Mouse (Mus musculus): Measurements from ENCODE around the gene Arpp21. TPM values are rescaled to one million over a fixed set of nuclear protein-coding genes. Genes with fewer than 3 reads are reported as not detected.

Arpp21 gene
- polyA plus RNA-seq (2012; rRNA removed), result 0.35 and 0.56 TPM in 2 replicates

DNA sequence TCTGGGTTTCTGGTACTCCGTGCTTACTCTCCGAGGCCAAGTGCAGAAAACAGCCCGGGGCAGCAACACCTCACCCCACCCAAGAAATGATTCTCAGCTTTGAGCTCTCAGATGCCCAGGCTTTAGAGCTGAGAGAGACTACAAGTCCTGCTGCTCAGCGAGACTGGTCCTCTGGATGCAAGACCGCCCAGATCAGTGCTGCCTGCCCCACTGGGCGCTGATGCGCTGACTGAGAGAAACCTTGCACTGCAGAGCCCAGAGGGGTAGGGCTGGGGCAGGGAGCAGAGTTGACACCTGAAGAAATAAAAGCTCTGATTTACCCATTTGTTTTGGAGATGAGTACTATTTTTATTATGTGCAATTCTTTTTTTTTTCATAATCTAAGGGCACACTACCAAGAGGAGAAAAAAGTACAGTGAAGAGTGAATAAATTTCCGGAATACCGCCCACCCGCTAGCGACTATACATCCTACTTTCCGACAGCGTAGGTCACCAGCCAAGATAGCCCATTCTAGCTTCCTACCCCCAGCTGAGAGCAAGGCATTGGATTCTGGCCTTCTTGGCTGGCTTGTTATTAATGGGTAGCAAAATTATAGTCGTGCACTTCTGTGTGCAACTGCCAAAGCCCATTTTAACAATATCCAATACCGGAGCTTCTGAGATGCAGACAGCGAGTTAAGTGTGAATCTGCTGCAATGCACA, at the start of gene Arpp21:
Gene Arpp21, minus strand, starts transcription at position 243 of the 702 bp plus-strand sequence.
- 29% methylated on average over 16 of the region's 16 CpGs for WGBS
- DNase-seq (ENCODE audit: low read depth, low spot score), result no peak

- no peak for DNase-seq (ENCODE audit: low read depth, low spot score)
- 71% methylated on average over 8 of the region's 8 CpGs for WGBS
These were observed 36.8 kb upstream of the Arpp21 start for GRCm38 (mm10) chr9:112272426-112272969.

DNA sequence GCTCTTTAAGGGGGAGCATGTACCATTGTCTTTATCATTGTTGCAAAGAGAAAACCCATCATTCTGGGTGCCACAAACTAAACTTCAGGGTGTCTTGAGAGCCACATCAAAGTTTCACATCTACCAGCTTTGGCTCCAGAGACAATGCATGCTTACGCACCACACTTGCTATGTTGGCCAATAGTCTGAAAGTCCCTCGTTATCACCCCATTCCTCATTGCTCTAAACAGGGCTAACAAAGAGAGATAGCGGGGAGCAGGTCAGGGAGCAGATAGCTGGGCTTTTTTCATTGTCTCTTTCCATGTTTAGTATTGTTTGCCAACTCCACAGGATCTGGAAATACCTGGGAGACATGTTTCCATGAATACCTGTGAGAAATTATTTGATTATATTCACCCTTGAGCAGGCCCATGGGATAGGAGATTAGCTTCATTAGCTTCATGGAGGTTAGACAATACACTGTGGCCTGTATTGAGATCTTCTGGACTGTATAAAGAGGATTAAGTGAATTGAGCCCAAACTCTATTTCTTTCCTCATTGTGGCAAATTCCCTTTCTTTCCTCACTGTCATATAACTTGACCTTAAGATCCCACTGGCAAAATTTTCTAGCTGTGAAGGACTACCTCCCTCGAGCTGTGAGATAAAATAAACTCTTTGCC, 29.4 kb upstream of the Arpp21 start:
- 59% methylated on average over 4 of the region's 4 CpGs for WGBS
- no peak for DNase-seq (ENCODE audit: low read depth, low spot score)

GRCm38 (mm10) chr9:112261986-112262901, 26.5 kb upstream of the Arpp21 start:
- no peak for DNase-seq (ENCODE audit: low read depth, low spot score)
- 83% methylated on average over 16 of the region's 16 CpGs for WGBS

GRCm38 (mm10) chr9:112261556-112261955, 25.8 kb upstream of the Arpp21 start:
- 76% methylated on average over 2 of the region's 2 CpGs for WGBS
- no peak for DNase-seq (ENCODE audit: low read depth, low spot score)

DNA sequence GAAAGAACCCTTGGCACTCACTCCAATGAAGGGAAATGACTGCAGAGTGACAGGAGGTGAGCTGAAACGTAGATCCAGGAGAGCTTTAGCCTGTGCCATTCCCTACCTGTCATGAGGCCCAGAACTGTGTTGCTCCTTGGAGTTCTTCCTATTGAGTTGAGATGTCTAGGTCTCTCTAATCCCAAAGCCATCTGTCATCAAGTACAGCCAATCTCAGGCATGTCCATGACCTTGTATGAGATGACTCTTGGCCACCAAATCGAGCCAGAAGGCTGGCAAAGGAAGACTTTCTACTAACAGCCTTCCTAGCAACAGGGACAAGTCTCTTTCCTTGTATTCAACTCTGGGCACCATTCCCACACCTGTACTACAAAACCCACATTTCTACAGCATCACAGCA, 25.0 kb upstream of the Arpp21 start:
- no peak for DNase-seq (ENCODE audit: low read depth, low spot score)
- 44% methylated on average over 2 of the region's 2 CpGs for WGBS

GRCm38 (mm10) chr9:112258560-112258959, 22.8 kb upstream of the Arpp21 start:
- 72% methylated on average over 1 of the region's 1 CpGs for WGBS
- no peak for DNase-seq (ENCODE audit: low read depth, low spot score)

DNA sequence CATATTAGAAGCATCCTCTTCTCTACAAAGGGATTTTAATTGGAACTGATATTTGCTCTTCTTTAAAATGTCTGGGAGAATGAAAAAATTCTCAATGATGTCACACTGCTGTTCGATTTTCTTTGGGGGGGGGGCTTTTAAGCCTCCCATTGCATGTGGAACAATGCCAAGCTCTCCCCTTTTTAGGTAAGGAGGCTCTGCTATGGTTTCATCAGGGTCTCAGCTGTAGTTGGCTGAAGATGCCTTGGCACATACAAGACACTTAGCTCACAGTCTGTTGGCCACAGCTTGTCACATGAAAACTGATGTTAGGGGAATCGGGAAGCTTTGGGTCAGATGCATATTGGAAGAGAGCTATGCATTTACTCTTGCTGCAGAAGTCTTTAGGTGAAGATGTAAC, 20.2 kb upstream of the Arpp21 start:
- WGBS, result 60% methylated on average over 2 of the region's 2 CpGs
- no peak for DNase-seq (ENCODE audit: low read depth, low spot score)

GRCm38 (mm10) chr9:112253730-112254129, 18.0 kb upstream of the Arpp21 start:
- 76% methylated on average over 1 of the region's 1 CpGs for WGBS
- no peak for DNase-seq (ENCODE audit: low read depth, low spot score)

GRCm38 (mm10) chr9:112251857-112252256, 16.1 kb upstream of the Arpp21 start:
- DNase-seq (ENCODE audit: low read depth, low spot score), result no peak

DNA sequence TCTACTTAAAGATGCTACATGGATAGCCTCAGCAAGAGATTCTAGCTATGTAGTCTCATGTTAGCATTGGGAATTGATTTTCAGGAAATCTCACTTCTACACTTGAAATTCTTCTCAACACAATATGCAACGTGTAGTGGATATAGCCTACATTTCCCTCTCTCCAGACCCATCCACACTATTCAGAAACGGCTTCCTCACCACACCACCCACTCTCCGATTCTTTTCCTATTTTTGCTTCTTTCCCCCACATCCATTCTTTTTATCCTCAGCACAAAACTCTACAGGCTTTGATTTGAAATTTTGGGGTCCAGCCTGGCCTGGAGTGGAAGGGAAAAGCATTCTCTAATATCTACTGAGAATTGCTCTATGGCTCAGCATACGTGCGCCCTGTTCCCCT, 15.6 kb upstream of the Arpp21 start:
- no peak for DNase-seq (ENCODE audit: low read depth, low spot score)
- 82% methylated on average over 5 of the region's 5 CpGs for WGBS

More at GRCm38 (mm10) chr9:112251857-112252256, 16.1 kb upstream of the Arpp21 start:
- WGBS, result 68% methylated on average over 3 of the region's 3 CpGs

- DNase-seq (ENCODE audit: low read depth, low spot score), result no peak
- WGBS, result 66% methylated on average over 4 of the region's 4 CpGs
These were observed 14.0 kb upstream of the Arpp21 start for GRCm38 (mm10) chr9:112249753-112250152.

- 64% methylated on average over 2 of the region's 2 CpGs for WGBS
These were observed 11.4 kb upstream of the Arpp21 start for GRCm38 (mm10) chr9:112247183-112247582.

GRCm38 (mm10) chr9:112238168-112238567, 2.4 kb upstream of the Arpp21 start:
- 74% methylated on average over 9 of the region's 9 CpGs for WGBS

More at GRCm38 (mm10) chr9:112247183-112247582, 11.4 kb upstream of the Arpp21 start:
- DNase-seq (ENCODE audit: low read depth, low spot score), result no peak

GRCm38 (mm10) chr9:112236551-112236950, 813 bp upstream of the Arpp21 start:
- DNase-seq (ENCODE audit: low read depth, low spot score), result no peak
- 71% methylated on average over 8 of the region's 8 CpGs for WGBS

More at GRCm38 (mm10) chr9:112238168-112238567, 2.4 kb upstream of the Arpp21 start:
- DNase-seq (ENCODE audit: low read depth, low spot score), result no peak

DNA sequence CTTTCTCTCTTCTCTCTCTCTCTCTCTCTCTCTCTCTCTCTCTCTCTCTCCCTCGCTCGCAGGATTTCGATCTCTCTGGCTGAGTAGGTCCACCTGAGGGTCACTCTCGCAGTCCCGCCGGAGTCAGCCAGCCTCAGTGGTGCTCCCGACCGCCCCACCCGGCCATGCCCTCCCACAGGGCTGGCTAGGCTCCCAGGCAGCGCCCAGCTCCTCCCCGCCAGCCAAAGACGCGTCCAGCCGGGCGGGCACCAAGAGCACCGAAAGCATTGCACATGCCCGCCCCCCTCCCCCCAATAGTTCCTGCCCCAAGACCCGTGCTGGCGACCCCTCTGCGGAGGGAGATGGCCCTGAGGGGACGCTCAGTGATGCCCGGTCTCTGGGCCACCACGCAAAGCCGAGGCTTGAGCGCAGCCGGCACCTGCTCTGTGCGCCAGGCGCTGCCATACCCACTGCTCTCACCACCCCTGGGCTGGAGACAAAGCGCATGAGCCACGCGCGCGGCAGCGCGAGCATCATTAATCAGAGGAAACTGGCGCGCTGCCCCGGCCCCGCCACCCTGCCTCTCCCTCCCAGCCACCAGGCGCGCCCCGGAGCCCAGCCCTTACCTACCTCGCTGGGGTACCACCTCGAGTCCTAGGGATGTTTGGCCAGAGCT, 570 bp downstream of the Arpp21 start:
- DNase-seq (ENCODE audit: low read depth, low spot score), result no peak
- WGBS, result 1% methylated on average over 44 of the region's 44 CpGs

DNA sequence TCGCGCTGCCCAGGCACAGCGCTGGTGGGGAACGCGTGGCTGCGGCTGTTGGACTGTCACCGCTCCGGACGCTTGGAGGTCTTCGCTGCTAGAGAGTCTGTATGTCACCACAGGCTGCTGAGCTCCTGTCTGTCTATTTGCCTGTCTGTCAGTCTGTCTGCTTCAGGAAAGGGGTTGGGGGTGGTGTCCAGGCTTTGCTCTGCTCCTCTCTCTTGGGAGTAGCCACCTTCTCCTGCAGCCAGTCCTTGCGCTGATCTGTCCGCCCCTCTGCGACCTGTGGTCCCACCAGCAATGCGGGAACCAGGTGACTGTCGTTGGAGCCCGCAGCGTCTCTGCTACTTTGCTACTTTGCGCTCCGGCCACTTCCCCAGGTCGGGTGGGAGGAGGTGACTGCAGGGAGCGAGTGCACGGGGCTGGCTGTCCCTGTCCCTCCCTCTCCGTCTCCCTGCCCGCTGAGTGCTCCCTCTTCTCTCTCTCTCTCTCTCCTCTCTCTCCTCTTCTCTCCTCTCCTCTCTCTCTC, 1.2 kb downstream of the Arpp21 start:
- no peak for DNase-seq (ENCODE audit: low read depth, low spot score)
- WGBS, result under 1% methylated on average over 24 of the region's 24 CpGs

DNA sequence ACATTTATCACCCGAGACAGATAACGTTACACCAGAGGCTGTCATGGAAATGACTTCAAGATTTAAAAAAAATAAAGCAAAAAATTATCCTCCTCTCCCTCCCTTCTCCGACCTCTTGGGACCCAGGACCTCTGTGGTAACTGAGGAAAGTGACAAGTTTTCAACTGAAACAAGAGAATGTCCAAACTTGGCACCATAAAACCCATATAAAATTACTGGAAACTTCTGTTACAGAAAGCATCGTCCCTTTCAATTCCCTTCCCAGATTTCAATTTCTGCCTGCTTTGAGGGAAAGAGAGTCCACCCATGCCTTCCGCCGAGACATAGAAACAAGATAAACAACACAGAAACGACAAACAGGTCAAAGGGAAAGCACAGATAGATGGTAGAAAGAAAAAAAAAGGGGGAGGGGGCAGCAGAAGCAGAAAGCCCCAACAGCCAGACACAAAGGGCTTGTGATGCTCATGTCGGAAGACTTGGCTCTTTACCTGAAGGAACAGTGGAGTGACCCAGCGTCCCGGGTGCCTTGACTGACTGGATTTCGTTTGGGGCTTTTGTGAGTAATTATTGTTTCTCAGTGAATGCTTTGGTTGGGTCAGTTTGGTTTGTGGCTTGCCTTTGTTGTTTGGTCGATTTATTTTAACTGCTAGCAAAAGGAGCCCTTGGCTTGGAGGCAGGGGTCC, 1.8 kb downstream of the Arpp21 start:
- DNase-seq (ENCODE audit: low read depth, low spot score), result no peak
- 16% methylated on average over 12 of the region's 12 CpGs for WGBS

- DNase-seq (ENCODE audit: low read depth, low spot score), result no peak
- 77% methylated on average over 6 of the region's 6 CpGs for WGBS
These were observed 2.4 kb downstream of the Arpp21 start for GRCm38 (mm10) chr9:112233378-112233777.

All from large intestine, adult 2 months (tissue).